Mouse (Mus musculus) mouse trophoblast stem cell (cell line): ENCODE results near the gene Alg9.

Experiments
- in situ Hi-C, 2 experiments: fragments of 300-500 bp; cut with MseI, MboI; formaldehyde crosslinking; loops; 2 replicates in 1 of 2; 3 replicates in 1 of 2; pipeline ENCODE4 v1.15.1; 2025

Alg9 gene

GRCm38 (mm10) chr9:50774991-50775612, at the start of gene Alg9, which contains the start of gene 1110032A03Rik:
Alg9 (plus strand) TSS chr9:50775019.
1110032A03Rik (minus strand) TSS chr9:50775520.
- in situ Hi-C loops, result no loop called here

GRCm38 (mm10) chr9:50725921-50726590, 48.8 kb upstream of the Alg9 start:
- in situ Hi-C loops, result no loop called here

DNA sequence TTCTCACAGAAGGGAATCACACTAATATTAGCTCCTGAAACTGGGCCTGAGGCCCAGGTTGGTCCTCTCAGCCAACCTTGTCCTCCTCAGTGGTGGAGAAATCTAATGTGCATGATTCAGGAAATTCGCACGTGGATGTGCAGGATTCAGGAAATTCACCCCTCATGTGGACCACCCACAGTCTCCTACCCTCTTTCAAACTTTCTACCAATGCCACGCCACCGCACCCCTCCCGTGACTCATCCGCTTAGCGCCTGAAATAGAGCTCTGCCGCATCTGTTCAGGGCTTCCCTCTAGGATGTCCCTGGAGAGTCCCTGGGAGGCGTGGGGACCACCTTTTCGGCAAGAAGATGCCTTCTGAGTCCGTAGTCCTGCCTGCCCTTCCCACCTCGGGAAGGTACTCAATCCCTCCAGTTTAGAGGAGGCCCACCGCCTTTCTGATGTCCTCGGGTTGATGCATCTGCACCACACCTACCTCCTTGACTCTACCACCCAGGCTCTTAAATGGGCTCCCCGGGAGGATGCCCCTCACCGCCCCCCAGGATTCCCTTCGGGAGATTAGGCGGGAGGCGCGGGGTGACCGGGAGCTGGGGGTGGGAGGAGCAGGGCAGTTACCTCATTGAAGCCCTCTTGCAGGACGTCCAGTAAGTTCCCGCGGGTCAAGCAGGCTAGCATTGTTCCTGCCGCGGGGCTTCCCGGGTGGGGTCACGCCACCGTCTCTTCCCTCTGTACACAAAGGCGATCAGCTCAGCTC, 47.5 kb upstream of the Alg9 start:
- in situ Hi-C loops, result no loop called here

DNA sequence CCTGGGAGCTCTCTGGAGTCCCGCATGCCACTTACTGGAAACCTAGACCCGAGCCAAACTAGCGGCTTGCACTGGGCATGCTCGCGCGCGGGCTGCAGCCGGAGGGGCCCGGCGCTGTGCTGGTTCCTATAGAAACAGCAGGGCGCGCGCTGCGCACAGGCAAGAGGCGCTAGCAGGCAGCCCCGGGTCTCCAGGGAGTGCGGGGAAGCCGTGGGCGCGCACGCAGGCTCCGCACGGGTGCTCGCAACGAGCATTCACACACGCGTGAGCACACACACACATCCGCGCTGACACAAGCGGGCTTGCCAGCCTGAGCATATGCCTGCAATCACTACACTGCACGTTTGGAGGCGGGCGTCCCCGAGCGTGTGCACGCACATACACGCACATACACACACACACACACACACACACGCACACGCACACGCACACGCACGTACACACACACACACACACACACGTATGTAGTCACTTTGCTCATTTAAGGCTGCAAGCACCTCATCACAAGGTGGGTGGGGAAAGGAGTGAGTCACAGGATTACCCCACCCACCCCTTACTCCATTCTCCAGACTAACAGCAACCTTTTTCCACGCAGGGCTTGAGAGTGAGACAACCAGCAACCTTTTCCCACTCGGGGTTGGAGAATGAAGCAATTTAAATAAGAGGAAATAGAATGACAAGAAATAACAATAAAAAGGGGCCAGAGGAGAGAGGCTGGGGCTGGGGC, 46.7 kb upstream of the Alg9 start:
- in situ Hi-C loops, result no loop called here

- in situ Hi-C loops, result no loop called here
Measured at GRCm38 (mm10) chr9:50729600-50729999, 45.2 kb upstream of the Alg9 start.

DNA sequence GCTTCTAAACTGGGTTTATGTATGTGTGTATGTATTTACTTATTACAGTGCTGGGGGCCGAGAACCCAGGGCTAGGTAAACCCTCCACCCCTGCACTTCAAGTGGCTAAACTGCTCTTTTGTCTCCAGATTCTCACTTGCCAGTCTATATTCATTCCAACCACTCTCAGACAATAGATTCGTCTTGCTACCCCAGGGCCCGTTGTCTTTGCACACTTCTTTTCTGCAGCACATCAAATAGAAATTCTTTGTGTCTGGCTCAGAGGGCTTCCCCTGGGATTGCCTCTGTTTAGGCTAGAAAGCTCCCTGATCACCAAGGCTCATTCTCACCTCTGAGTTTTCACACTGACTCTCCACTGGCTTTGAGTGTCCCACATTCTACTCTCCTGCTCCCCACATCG, 42.3 kb upstream of the Alg9 start:
- in situ Hi-C loops, result no loop called here

GRCm38 (mm10) chr9:50734989-50735388, 39.8 kb upstream of the Alg9 start:
- in situ Hi-C loops, result no loop called here

DNA sequence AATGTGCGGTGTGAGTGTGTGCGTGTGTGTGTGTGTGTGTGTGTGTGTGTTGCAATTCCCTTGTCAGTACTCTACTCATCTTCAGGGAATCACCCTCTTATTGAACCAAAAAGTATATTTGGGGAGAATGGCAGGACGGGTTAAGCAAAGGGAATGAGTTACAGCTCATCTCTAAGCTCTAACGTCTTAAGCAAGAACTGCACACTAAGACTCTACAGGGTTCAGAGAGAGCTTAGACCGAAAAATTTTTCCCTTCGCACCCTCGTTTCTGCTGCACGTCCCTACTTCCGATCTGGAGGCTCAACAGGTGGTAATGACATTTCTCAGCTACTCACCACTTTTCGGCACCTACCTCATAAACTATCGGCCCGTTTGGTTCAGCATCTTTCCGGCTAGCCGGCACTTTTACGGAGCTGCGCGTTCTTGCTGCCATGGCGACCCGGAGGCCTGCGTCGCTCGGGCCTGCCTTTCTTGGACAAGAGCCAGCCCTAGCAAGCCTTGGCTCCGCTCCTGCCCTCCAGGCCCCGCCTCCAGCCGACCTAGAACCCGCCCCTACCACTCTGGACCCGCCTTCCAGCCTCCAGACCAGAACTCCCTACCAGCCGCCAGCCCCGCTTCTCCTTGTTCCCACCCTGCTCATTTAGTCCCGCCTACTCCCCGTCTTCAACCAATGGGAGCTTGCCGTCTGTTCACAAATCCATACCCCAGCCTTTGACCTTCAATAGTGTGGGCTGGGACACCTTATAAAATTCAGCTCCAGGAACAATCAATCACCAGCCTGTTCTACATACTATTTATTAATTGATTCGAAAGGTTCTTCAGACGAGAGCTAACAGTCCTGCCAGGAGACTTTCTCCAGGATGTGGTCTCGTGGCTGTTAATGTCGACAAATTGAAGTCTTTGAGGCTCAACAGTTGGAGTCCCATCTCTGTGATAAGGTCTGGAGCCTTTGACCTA, 35.6 kb upstream of the Alg9 start, which contains the start of gene Dixdc1:
TSS of gene Dixdc1 (minus strand) at position 604 of the 957 bp plus-strand sequence.
- in situ Hi-C loops, result no loop called here

DNA sequence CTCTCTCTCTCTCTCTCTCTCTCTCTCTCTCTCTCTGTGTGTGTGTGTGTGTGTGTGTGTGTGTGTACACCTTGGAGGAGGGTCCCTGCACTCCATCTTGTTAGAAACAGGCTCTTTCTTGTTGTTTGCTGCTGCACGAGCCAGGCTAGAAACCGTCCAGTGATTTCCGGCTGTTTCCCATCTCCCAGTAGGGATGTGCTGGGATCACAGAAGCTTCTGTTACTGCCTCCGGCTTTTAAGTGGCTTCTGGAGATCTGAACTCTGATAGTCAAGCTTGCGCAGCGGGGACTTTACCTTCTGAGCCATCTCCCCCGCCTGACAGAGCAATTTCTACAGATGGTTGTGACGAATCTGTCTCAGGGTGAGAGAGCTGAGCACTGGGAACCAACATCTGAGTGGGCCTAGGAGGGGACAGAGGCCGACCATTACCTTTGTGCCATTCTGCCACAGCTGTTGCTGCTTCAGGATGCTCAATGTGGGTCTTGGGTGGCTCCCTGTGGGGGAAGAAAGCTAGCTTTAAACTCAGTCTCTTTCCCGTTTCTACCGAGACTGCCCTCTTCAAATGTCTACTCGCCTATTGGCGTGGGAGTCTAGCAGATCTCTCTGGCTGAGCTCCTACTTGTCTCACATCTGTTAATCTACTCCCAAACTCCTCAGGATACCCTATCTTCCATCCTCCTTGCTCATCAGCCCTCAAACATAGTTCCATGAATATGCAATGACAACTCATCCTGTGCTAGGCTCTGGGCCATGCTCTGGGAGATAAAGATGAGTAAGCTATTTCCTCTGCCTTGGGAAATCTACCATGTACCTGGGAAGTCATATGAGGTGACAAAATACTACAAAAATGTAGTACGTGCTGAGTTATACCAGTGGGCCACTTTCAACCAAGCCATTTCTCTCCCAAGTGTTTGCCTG, 33.7 kb upstream of the Alg9 start:
- in situ Hi-C loops, result no loop called here

DNA sequence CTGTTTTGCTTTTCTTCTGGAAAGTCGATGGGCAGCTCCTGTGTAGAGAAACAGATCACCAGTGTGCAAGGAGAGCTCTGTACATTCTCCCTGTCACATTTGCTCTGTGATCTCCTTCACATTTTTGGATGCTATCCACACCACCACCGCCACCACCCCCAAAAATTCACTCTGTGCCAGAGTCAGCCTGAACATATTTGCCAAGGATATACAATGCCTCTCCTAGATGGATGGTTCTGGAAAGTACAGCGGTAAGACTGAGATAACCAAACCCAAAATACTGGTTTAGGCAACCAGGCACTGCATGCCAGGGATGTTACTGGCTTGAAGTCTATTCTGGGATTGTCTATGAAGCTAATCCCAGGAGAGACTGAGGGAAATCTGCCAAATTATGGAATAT, 32.6 kb upstream of the Alg9 start:
- in situ Hi-C loops, result no loop called here

GRCm38 (mm10) chr9:50742744-50743143, 32.1 kb upstream of the Alg9 start:
- in situ Hi-C loops, result no loop called here

GRCm38 (mm10) chr9:50745806-50746205, 29.0 kb upstream of the Alg9 start:
- in situ Hi-C loops, result no loop called here

DNA sequence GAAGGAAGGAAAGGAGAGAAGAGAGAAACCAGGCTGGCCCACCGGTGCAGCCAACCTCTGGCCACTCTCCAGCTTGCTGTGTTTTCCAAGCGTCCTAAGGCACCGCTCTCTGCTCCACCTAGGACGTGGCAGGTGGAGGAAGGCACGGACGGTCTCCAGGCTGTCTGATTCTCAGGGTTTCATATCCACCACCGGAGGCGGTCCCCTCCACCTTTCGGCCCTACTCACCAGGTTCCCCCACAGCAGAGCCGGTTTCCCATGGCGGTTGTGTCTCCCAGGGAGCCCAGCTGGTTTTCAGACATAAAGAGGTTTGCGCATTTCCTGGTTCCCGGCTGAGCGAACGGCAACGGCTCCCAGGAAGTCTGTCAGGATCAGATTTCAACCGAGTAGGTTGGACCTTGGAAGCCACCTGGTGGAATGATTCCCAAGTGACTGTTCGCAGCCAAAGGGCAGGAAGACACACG, 28.6 kb upstream of the Alg9 start, which contains the start of gene 2310030G06Rik:
TSS of gene 2310030G06Rik (minus strand) at position 323 of the 464 bp plus-strand sequence.
- in situ Hi-C loops, result no loop called here

DNA sequence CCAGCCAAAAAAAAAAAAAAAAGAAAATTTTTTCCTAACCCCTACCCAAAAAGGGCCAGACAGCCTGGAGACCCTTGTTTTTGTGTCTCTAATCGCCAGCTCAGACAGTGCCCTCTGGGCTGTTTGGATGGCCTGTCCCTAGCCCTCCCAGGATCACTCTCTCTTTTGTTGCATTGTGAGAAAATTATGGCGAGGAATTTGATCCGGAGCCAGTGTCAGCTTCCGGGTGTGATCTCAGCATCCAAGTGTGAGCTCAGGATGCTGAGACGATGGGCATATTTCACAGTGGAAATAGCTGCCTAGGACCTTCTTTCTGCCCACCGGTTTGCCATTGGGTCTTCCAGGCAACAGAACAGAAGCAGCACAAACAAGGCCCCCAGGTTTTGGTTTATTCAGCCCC, 24.1 kb upstream of the Alg9 start:
- in situ Hi-C loops, result no loop called here

GRCm38 (mm10) chr9:50751323-50751722, 23.5 kb upstream of the Alg9 start, which contains the start of gene Cryab:
Cryab (plus strand) TSS chr9:50751325.
- in situ Hi-C loops, result no loop called here

GRCm38 (mm10) chr9:50752054-50752602, 22.7 kb upstream of the Alg9 start, which contains the start of gene Hspb2:
Hspb2 (minus strand) TSS chr9:50752354.
- in situ Hi-C loops, result no loop called here

- in situ Hi-C loops, result no loop called here
Measured at GRCm38 (mm10) chr9:50752784-50753615, 21.8 kb upstream of the Alg9 start.

GRCm38 (mm10) chr9:50753947-50754346, 20.9 kb upstream of the Alg9 start:
- in situ Hi-C loops, result no loop called here
